Mouse (Mus musculus): ENCODE measurements around the gene Tmem14a. TPM values are rescaled to one million over a fixed set of nuclear protein-coding genes. Genes with fewer than 3 reads are reported as not detected.

Gene Tmem14a
- polyA plus RNA-seq, 1 experiment from 2014 or later: 9.7 TPM

DNA sequence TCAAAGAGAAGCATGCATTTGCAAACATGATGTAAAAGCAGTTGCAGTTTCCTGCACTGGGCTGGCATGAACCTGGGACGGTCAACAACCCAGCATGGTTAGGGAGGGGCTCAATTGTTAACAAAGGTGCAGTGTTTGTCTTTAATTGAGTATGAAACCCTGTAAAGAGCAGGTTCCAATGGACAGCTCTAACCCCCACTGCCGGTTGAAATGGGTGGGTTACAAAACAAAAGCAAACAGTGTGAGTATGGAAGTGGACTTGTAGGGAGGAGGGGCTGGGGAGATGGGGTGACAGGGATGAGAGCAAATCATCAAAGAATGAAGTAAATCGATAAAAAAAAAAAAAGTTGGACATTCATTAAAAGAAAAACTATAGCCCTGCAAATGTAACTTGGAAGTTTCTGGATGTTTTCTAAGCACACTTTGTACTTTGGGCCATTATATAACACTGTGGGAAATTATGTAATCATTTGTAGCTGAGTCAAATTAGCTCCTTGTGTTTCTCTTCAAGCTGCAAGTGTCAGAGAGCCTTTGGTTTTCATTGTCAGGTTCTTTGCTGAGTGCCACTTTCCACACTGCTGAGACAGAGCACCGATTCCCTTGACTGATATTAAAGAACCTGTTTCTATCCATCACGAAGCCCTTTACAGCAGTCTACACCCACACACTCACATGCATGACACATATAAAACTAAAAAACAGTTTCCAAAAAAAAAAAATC is 13.5 kb downstream of the Tmem14a start:
- Histone ChIP-seq H3K27me3 (ENCODE audit: control insufficient read depth, insufficient read depth, low read length) (no peaks in the 10 kb centered on the region), H3K9ac (ENCODE audit: low read depth, low read length) (no peak overlapping the region), H3K27ac (ENCODE audit: low read depth, low read length) (no peak overlapping the region), H3K4me2 (no peak overlapping the region), H3K36me3 (ENCODE audit: control insufficient read depth, insufficient read depth, low read length) (no peaks in the 10 kb centered on the region), H3K4me1 (ENCODE audit: control insufficient read depth, insufficient read depth, low read length) (no peaks in the 10 kb centered on the region), H3K9me3 (replicated peaks; ENCODE audit: control insufficient read depth, low read length) (no peaks in the 10 kb centered on the region), H3K4me3 (ENCODE audit: low read depth, low read length) (no peak overlapping the region)
- 68% methylated on average over 5 of the region's 5 CpGs for WGBS (ENCODE audit: insufficient replicate concordance)
- ATAC-seq (replicated peaks; ENCODE audit: insufficient number of reproducible peaks, low FRiP score, low TSS enrichment): no peak

DNA sequence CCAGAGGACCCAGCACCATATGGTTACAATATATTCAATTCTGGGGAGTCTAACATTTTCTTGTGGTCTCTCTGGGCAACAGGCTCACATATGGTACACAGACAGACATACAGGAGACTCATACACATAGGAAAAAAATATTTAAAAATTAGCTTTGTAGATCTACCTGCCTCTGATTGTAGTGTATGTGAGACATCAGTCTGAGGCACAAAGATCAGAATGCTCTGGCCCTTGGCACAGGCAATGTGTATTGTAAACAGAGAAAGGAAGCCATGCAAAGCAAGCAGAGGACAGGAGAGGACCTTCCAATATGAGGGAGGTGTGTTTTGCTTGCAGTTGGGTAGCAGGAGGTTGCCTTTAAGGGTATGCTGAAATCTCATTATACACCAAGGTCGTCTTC is 14.1 kb downstream of the Tmem14a start:
- H3K4me2 ChIP-seq: no peak overlapping the region
- WGBS (ENCODE audit: insufficient replicate concordance): 90% methylated on average over 1 of the region's 1 CpGs
- no peaks in the 10 kb centered on the region for H3K36me3 ChIP-seq (ENCODE audit: control insufficient read depth, insufficient read depth, low read length)
- H3K9ac ChIP-seq (ENCODE audit: low read depth, low read length): no peak overlapping the region
- H3K27ac ChIP-seq (ENCODE audit: low read depth, low read length): no peak overlapping the region
- H3K27me3 ChIP-seq (ENCODE audit: control insufficient read depth, insufficient read depth, low read length): no peaks in the 10 kb centered on the region
- H3K4me3 ChIP-seq (ENCODE audit: low read depth, low read length): no peak overlapping the region
- no peak for ATAC-seq (replicated peaks; ENCODE audit: insufficient number of reproducible peaks, low FRiP score, low TSS enrichment)
- no peaks in the 10 kb centered on the region for H3K4me1 ChIP-seq (ENCODE audit: control insufficient read depth, insufficient read depth, low read length)
- H3K9me3 ChIP-seq (replicated peaks; ENCODE audit: control insufficient read depth, low read length): no peaks in the 10 kb centered on the region

DNA sequence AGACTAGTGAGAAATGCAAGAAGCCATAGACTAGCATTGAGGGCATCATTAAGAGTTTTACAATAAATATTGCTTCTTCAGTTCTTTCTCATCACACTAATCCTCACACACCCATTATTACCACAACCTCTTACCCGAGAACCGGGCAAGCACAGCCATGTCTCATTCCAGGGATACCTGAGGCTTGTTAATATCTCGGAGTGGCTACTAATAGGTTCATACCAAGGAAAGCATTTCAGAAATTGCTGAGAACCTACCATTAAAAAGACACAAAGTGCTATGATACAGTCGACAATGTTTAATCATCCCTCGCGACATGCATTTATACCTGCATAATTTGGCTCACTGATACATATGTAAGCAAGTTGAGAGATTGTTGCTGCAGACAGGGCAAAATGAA is 17.0 kb downstream of the Tmem14a start:
- Histone ChIP-seq H3K36me3 (ENCODE audit: control insufficient read depth, insufficient read depth, low read length) (no peaks in the 10 kb centered on the region), H3K9ac (ENCODE audit: low read depth, low read length) (no peak overlapping the region), H3K27me3 (ENCODE audit: control insufficient read depth, insufficient read depth, low read length) (no peaks in the 10 kb centered on the region), H3K4me1 (ENCODE audit: control insufficient read depth, insufficient read depth, low read length) (no peaks in the 10 kb centered on the region), H3K27ac (ENCODE audit: low read depth, low read length) (no peak overlapping the region), H3K4me2 (no peak overlapping the region), H3K4me3 (ENCODE audit: low read depth, low read length) (no peak overlapping the region), H3K9me3 (replicated peaks; ENCODE audit: control insufficient read depth, low read length) (no peaks in the 10 kb centered on the region)
- 80% methylated on average over 6 of the region's 6 CpGs for whole genome bisulfite sequencing (ENCODE audit: insufficient replicate concordance)
- ATAC-seq (replicated peaks; ENCODE audit: insufficient number of reproducible peaks, low FRiP score, low TSS enrichment): no peak

DNA sequence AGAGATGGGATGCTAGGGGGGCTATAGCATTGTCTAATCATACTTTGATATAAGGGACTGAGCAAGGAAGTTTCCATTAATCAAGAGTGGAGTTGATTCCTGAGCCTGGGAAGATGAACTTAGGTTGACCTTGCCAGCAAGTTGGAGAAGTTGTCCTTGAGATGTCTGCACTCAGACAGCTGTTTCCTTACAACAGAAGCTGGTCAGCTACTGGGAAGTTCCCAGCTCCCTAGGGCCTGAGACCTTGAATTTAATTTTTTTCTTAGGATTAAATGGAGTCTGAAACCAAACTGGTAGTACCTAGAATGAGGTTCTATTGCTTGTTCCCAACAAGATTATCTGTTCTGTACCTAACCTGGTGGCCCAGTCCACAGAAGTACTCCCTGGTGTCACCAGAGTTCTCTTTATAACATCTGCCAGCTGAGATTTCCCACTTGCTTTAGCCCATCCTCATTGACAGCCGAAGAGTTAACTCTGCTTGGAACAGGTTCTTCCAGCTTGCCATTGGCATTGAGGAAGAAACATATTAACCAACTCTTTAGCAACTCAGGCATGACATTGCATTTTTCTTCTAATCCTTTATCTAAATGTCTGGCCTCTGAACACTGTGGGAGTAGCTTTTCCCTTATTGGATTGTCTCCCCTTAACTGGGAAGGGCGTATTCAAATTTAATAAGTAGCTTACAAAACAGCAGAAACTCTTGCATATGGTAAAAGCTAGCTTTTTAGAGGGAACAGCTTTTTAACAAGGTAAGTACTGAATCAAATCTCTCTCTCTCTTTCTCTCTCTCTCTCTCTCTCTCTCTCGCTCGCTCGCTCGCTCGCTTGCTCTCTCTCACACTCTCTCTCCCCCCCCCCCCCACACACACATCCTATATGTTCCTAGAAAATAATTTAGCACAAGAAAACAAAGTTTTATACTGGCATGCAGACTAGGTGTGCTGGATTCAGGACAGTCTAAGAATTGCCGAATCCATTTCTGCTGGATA is 21.8 kb downstream of the Tmem14a start, which contains the start of gene Gsta3:
Gene Gsta3 (plus strand): TSS at position 679 of the 988 bp plus-strand sequence.
- WGBS (ENCODE audit: insufficient replicate concordance): 91% methylated on average over 8 of the region's 8 CpGs
- no peaks in the 10 kb centered on the region for H3K9me3 ChIP-seq (replicated peaks; ENCODE audit: control insufficient read depth, low read length)
- H3K27me3 ChIP-seq (ENCODE audit: control insufficient read depth, insufficient read depth, low read length): no peaks in the 10 kb centered on the region
- H3K4me1 ChIP-seq (ENCODE audit: control insufficient read depth, insufficient read depth, low read length): no peaks in the 10 kb centered on the region
- H3K4me2 ChIP-seq: no peak within 1 kb of the TSS
- no peaks in the 10 kb centered on the region for H3K36me3 ChIP-seq (ENCODE audit: control insufficient read depth, insufficient read depth, low read length)
- no peak within 1 kb of the TSS for H3K4me3 ChIP-seq (ENCODE audit: low read depth, low read length)
- ATAC-seq (replicated peaks; ENCODE audit: insufficient number of reproducible peaks, low FRiP score, low TSS enrichment): no peak
- H3K27ac ChIP-seq (ENCODE audit: low read depth, low read length): no peak within 1 kb of the TSS
- H3K9ac ChIP-seq (ENCODE audit: low read depth, low read length): no peak within 1 kb of the TSS

DNA sequence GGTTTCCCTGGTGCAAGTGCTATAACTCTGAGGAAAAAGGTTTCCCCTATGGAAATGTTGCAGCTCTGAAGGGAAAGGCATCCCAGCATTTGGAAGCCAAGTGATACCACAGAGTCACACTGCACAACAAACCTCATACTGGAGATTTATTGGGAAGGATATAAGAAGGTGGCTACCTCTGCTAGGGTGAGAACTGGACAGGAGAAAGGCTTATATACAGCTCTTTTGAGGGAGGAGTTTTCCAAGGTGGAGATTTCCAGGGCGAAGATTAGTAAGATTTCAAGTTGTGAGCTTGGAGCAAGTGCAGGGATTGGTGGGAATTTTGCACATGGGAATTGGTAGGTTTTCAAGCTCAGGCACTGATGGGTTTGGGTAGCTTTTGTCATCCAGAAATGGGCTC is 22.7 kb downstream of the Tmem14a start:
- Histone ChIP-seq H3K4me3 (ENCODE audit: low read depth, low read length) (no peak overlapping the region), H3K27me3 (ENCODE audit: control insufficient read depth, insufficient read depth, low read length) (no peaks in the 10 kb centered on the region), H3K9me3 (replicated peaks; ENCODE audit: control insufficient read depth, low read length) (no peaks in the 10 kb centered on the region), H3K4me2 (no peak overlapping the region), H3K36me3 (ENCODE audit: control insufficient read depth, insufficient read depth, low read length) (no peaks in the 10 kb centered on the region), H3K4me1 (ENCODE audit: control insufficient read depth, insufficient read depth, low read length) (no peaks in the 10 kb centered on the region), H3K9ac (ENCODE audit: low read depth, low read length) (no peak overlapping the region), H3K27ac (ENCODE audit: low read depth, low read length) (no peak overlapping the region)
- 69% methylated on average over 1 of the region's 1 CpGs for WGBS (ENCODE audit: insufficient replicate concordance)
- ATAC-seq (replicated peaks; ENCODE audit: insufficient number of reproducible peaks, low FRiP score, low TSS enrichment): no peak

DNA sequence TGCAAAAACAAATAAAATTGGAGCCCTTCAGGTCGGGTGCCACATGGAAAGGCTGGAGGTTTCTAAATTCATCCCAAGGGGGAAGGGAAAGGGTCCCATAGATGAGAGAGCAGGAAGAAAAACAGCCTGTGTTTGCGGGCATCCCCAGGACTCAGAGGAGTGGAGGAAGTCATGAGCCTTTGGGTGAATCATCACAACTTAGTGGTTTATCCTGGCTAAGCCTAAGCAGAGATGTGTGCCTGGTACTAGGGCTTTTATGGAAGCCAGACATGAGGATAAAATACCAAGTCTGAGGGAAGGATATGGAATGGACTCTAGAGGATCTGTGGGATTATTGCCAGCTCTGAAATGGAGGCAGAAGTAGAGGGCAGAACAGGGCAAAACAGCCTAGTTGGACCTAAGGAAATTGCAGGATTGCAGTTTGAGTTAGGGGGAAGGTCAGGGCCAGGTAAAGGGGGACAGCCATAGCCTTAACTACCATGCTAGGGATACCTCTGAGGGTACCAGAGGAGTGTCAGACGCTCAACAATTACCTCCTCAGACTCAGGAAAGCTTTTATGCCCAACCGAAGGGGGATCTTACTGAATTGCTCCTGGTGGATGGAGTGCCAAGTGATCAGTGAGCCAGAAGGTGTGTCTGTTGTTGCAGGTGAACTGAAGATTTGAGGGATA is 26.1 kb downstream of the Tmem14a start:
- Histone ChIP-seq H3K27me3 (ENCODE audit: control insufficient read depth, insufficient read depth, low read length) (no peaks in the 10 kb centered on the region), H3K4me3 (ENCODE audit: low read depth, low read length) (no peak overlapping the region), H3K9ac (ENCODE audit: low read depth, low read length) (no peak overlapping the region), H3K9me3 (replicated peaks; ENCODE audit: control insufficient read depth, low read length) (no peaks in the 10 kb centered on the region), H3K36me3 (ENCODE audit: control insufficient read depth, insufficient read depth, low read length) (no peaks in the 10 kb centered on the region), H3K4me2 (no peak overlapping the region), H3K27ac (ENCODE audit: low read depth, low read length) (no peak overlapping the region), H3K4me1 (ENCODE audit: control insufficient read depth, insufficient read depth, low read length) (no peaks in the 10 kb centered on the region)
- ATAC-seq (replicated peaks; ENCODE audit: insufficient number of reproducible peaks, low FRiP score, low TSS enrichment): no peak
- WGBS (ENCODE audit: insufficient replicate concordance): 58% methylated on average over 4 of the region's 4 CpGs

DNA sequence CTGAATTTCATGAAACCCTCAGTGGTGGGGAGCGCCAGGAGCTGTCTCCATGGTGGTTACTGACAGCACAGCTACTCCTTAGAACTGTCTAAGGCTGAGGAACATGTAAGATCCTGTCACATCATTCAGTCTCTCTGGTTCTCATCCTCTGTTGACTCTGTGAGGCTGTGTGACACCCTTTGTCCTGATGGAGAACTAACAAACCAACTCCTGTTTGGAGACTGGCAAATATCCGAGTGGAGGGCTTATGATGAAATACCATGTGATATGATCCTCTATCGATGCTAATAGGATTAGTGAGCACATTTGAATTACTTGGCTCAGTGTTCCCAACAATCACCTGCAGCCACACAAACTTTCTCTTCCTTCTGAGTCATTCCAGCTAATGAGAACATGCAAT is 27.8 kb downstream of the Tmem14a start:
- no peak for ATAC-seq (replicated peaks; ENCODE audit: insufficient number of reproducible peaks, low FRiP score, low TSS enrichment)
- H3K27ac ChIP-seq (ENCODE audit: low read depth, low read length): no peak overlapping the region
- H3K36me3 ChIP-seq (ENCODE audit: control insufficient read depth, insufficient read depth, low read length): no peaks in the 10 kb centered on the region
- H3K4me2 ChIP-seq: no peak overlapping the region
- no peak overlapping the region for H3K4me3 ChIP-seq (ENCODE audit: low read depth, low read length)
- no peak overlapping the region for H3K9ac ChIP-seq (ENCODE audit: low read depth, low read length)
- no peaks in the 10 kb centered on the region for H3K9me3 ChIP-seq (replicated peaks; ENCODE audit: control insufficient read depth, low read length)
- no peaks in the 10 kb centered on the region for H3K4me1 ChIP-seq (ENCODE audit: control insufficient read depth, insufficient read depth, low read length)
- H3K27me3 ChIP-seq (ENCODE audit: control insufficient read depth, insufficient read depth, low read length): no peaks in the 10 kb centered on the region
- 77% methylated on average over 3 of the region's 3 CpGs for WGBS (ENCODE audit: insufficient replicate concordance)

DNA sequence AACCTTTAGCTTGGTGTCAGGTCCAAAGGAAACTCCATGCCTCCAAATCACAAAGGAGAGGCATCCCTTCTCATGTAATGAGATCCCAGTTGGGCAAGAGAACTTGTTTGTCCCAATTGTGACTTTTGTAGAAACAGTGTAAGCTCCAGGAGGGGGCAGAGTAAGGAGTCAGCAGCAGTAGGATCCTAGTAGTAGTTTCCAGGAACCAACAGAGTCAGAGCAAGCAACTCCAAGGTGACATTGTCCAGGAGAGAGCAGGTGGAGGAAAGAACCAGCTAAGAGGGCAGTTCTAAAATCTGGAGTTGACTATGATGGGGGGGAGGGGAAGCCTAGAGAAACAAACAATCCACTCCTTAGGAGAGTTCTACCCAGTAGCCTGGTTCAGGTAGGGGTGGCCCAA is 29.5 kb downstream of the Tmem14a start:
- Histone ChIP-seq H3K9me3 (replicated peaks; ENCODE audit: control insufficient read depth, low read length) (no peaks in the 10 kb centered on the region), H3K36me3 (ENCODE audit: control insufficient read depth, insufficient read depth, low read length) (no peaks in the 10 kb centered on the region), H3K9ac (ENCODE audit: low read depth, low read length) (no peak overlapping the region), H3K4me1 (ENCODE audit: control insufficient read depth, insufficient read depth, low read length) (no peaks in the 10 kb centered on the region), H3K4me3 (ENCODE audit: low read depth, low read length) (no peak overlapping the region), H3K27me3 (ENCODE audit: control insufficient read depth, insufficient read depth, low read length) (no peaks in the 10 kb centered on the region), H3K4me2 (no peak overlapping the region), H3K27ac (ENCODE audit: low read depth, low read length) (no peak overlapping the region)
- ATAC-seq (replicated peaks; ENCODE audit: insufficient number of reproducible peaks, low FRiP score, low TSS enrichment): no peak

All from heart, embryonic 11.5 days (tissue).